Mouse (Mus musculus) liver, embryonic 13.5 days (tissue): ENCODE results near the gene Tnks1bp1. TPM values are rescaled to one million over a fixed set of nuclear protein-coding genes. Genes with fewer than 3 reads are reported as not detected.
A peak's percentile ranks its signal among the peaks of the same experiment; 100 is the strongest.

Experiments used
- ATAC-seq: fragments of 200-750 bp; cut with Nextera tagmentation; 2 replicates; pipeline ENCODE4 v1.8.0; 2017; ENCODE audit warnings: low read depth, mild to moderate bottlenecking, moderate number of reproducible peaks, moderate library complexity
- DNase-seq: peaks from one replicate; pipeline ENCODE4 v3.0.0; 2022
- H3K27ac ChIP-seq: fragments of 300-500 bp; sonication (generic); 2 replicates; pipeline ENCODE4 v1.5.1; 2015; ENCODE audit warnings: moderate library complexity, mild to moderate bottlenecking, inconsistent platforms
- H3K27me3 ChIP-seq: fragments of 300-500 bp; sonication (generic); 2 replicates; pipeline ENCODE4 v1.6.1; 2015; ENCODE audit warnings: mild to moderate bottlenecking, inconsistent platforms
- H3K36me3 ChIP-seq: fragments of 300-500 bp; sonication (generic); 2 replicates; pipeline ENCODE4 v1.6.1; 2015; ENCODE audit warnings: mild to moderate bottlenecking, inconsistent platforms
- H3K4me1 ChIP-seq: fragments of 300-500 bp; sonication (generic); replicated peaks from 2 replicates; pipeline ENCODE4 v1.6.1; 2015; ENCODE audit warnings: inconsistent platforms
- H3K4me2 ChIP-seq: fragments of 300-500 bp; sonication (generic); 2 replicates; pipeline ENCODE4 v1.6.1; 2015; ENCODE audit warnings: inconsistent platforms, mild to moderate bottlenecking, moderate library complexity
- H3K4me3 ChIP-seq: fragments of 300-500 bp; sonication (generic); replicated peaks from 2 replicates; pipeline ENCODE4 v1.5.1; 2015; ENCODE audit warnings: mild to moderate bottlenecking, inconsistent platforms
- H3K9ac ChIP-seq: fragments of 300-500 bp; sonication (generic); 2 replicates; pipeline ENCODE4 v1.6.1; 2015; ENCODE audit warnings: mild to moderate bottlenecking, inconsistent platforms
- H3K9me3 ChIP-seq: fragments of 300-500 bp; sonication (generic); replicated peaks from 2 replicates; pipeline ENCODE4 v1.6.1; 2016; ENCODE audit warnings: inconsistent platforms
- WGBS: fragments of 180-500 bp; shearing (Covaris S2); methylation state at CpG from one replicate; pipeline ENCODE4 v1.1.7; 2015; ENCODE audit not compliant: insufficient replicate concordance; 5-methylcytosine and 5-hydroxymethylcytosine counted together
- polyA plus RNA-seq: library from polyadenylated mRNA; unstranded; fragments of >200 nt; fragmentation: Nextera tagmentation; extraction: Ambion mirVana; gene quantifications from 2 replicates; pipeline ENCODE4 v1.2.1, GENCODE M21; 2015

Gene Tnks1bp1
- polyA plus RNA-seq, 1 experiment from 2014 or later: 3.4 TPM

- DNase-seq (no peak), ATAC-seq (no peak)
- no peaks in the 10 kb centered on the region for H3K9me3 ChIP-seq
- 0 out of 2 replicates have a peak overlapping the region, but pooled peaks have one; percentile 31 for H3K27ac ChIP-seq
- peak overlapping the region; percentile 19; the same call in 1 of the 2 replicates for H3K9ac ChIP-seq
- peaks cover 59% of the 10 kb centered on the region for H3K4me1 ChIP-seq
- 52% methylated on average over 3 of the region's 3 CpGs for WGBS
- H3K4me3 ChIP-seq: no peak overlapping the region
- no peak overlapping the region for H3K4me2 ChIP-seq
- no peaks in the 10 kb centered on the region for H3K27me3 ChIP-seq
- H3K36me3 ChIP-seq: no peaks in the 10 kb centered on the region
Observed at GRCm38 (mm10) chr2:85014588-85014982, 33.2 kb upstream of the Tnks1bp1 start.

- Histone ChIP-seq H3K9me3 (no peaks in the 10 kb centered on the region), H3K4me1 (peaks cover 13% of the 10 kb centered on the region), H3K36me3 (no peaks in the 10 kb centered on the region), H3K4me3 (no peak overlapping the region), H3K27me3 (peaks cover 30% of the 10 kb centered on the region), H3K4me2 (no peak overlapping the region), H3K9ac (no peak overlapping the region), H3K27ac (no peak overlapping the region)
- WGBS: 24% methylated on average over 4 of the region's 4 CpGs
- no peak for DNase-seq
- no peak for ATAC-seq
Observed at GRCm38 (mm10) chr2:85022043-85022442, 25.8 kb upstream of the Tnks1bp1 start.

- ATAC-seq (0 out of 2 replicates have a peak, but pooled peaks have one; percentile 15), DNase-seq (no peak)
- WGBS: 65% methylated on average over 3 of the region's 3 CpGs
- no peak overlapping the region for H3K4me2 ChIP-seq
- H3K9ac ChIP-seq: no peak overlapping the region
- peaks cover 9% of the 10 kb centered on the region for H3K4me1 ChIP-seq
- H3K36me3 ChIP-seq: no peaks in the 10 kb centered on the region
- no peak overlapping the region for H3K27ac ChIP-seq
- no peak overlapping the region for H3K4me3 ChIP-seq
- peaks cover 41% of the 10 kb centered on the region for H3K27me3 ChIP-seq
- no peaks in the 10 kb centered on the region for H3K9me3 ChIP-seq
Observed at GRCm38 (mm10) chr2:85026178-85026577, 21.6 kb upstream of the Tnks1bp1 start.

GRCm38 (mm10) chr2:85027281-85027680 lies 20.5 kb upstream of the Tnks1bp1 start:
- H3K27ac ChIP-seq: no peak overlapping the region
- WGBS: 19% methylated on average over 5 of the region's 5 CpGs

GRCm38 (mm10) chr2:85029897-85030296 lies 17.9 kb upstream of the Tnks1bp1 start:
- Histone ChIP-seq H3K4me1 (peaks cover 7% of the 10 kb centered on the region), H3K27ac (no peak overlapping the region), H3K9ac (no peak overlapping the region), H3K27me3 (peaks cover 46% of the 10 kb centered on the region), H3K4me2 (no peak overlapping the region), H3K4me3 (no peak overlapping the region), H3K9me3 (no peaks in the 10 kb centered on the region), H3K36me3 (no peaks in the 10 kb centered on the region)
- 64% methylated on average over 6 of the region's 6 CpGs for WGBS
- no peak for ATAC-seq
- no peak for DNase-seq

More at GRCm38 (mm10) chr2:85027281-85027680, 20.5 kb upstream of the Tnks1bp1 start:
- H3K4me1 ChIP-seq: peaks cover 9% of the 10 kb centered on the region
- H3K27me3 ChIP-seq: peaks cover 43% of the 10 kb centered on the region
- ATAC-seq (no peak), DNase-seq (no peak)
- H3K4me2 ChIP-seq: no peak overlapping the region
- H3K9me3 ChIP-seq: no peaks in the 10 kb centered on the region
- H3K9ac ChIP-seq: no peak overlapping the region
- H3K36me3 ChIP-seq: no peaks in the 10 kb centered on the region
- no peak overlapping the region for H3K4me3 ChIP-seq

- Histone ChIP-seq H3K36me3 (no peaks in the 10 kb centered on the region), H3K4me1 (peaks cover 10% of the 10 kb centered on the region), H3K4me2 (no peak overlapping the region), H3K27me3 (peaks cover 55% of the 10 kb centered on the region), H3K9ac (no peak overlapping the region), H3K4me3 (no peak overlapping the region), H3K9me3 (no peaks in the 10 kb centered on the region), H3K27ac (no peak overlapping the region)
- ATAC-seq (no peak), DNase-seq (no peak)
- WGBS: 39% methylated on average over 6 of the region's 6 CpGs
Observed at GRCm38 (mm10) chr2:85030989-85031388, 16.8 kb upstream of the Tnks1bp1 start.

- ATAC-seq: no peak
- 63% methylated on average over 2 of the region's 2 CpGs for WGBS
- Histone ChIP-seq H3K36me3 (no peaks in the 10 kb centered on the region), H3K27me3 (peaks cover 55% of the 10 kb centered on the region), H3K4me1 (peaks cover 22% of the 10 kb centered on the region), H3K27ac (no peak overlapping the region), H3K4me2 (no peak overlapping the region), H3K9ac (no peak overlapping the region), H3K9me3 (no peaks in the 10 kb centered on the region), H3K4me3 (no peak overlapping the region)
- DNase-seq: no peak
Observed at GRCm38 (mm10) chr2:85033121-85033520, 14.7 kb upstream of the Tnks1bp1 start.

GRCm38 (mm10) chr2:85034169-85034568 lies 13.7 kb upstream of the Tnks1bp1 start:
- no peak overlapping the region for H3K4me2 ChIP-seq
- WGBS: 19% methylated on average over 7 of the region's 7 CpGs
- peaks cover 55% of the 10 kb centered on the region for H3K27me3 ChIP-seq
- ATAC-seq (no peak), DNase-seq (no peak)
- H3K4me1 ChIP-seq: peaks cover 30% of the 10 kb centered on the region
- peaks cover 8% of the 10 kb centered on the region for H3K36me3 ChIP-seq
- H3K4me3 ChIP-seq: no peak overlapping the region
- H3K27ac ChIP-seq: no peak overlapping the region
- no peaks in the 10 kb centered on the region for H3K9me3 ChIP-seq
- no peak overlapping the region for H3K9ac ChIP-seq

- no peak for DNase-seq
- peaks cover 31% of the 10 kb centered on the region for H3K4me1 ChIP-seq
- H3K4me2 ChIP-seq: peak overlapping the region; percentile 82
- peaks cover 41% of the 10 kb centered on the region for H3K27me3 ChIP-seq
- 4% methylated on average over 11 of the region's 11 CpGs for WGBS
- H3K27ac ChIP-seq: no peak overlapping the region
- H3K36me3 ChIP-seq: peaks cover 32% of the 10 kb centered on the region
- peak overlapping the region; percentile 90 for H3K9ac ChIP-seq
- ATAC-seq: peak; percentile 21; the same call in 1 of the 2 replicates
- peak overlapping the region; percentile 79 for H3K4me3 ChIP-seq
- no peaks in the 10 kb centered on the region for H3K9me3 ChIP-seq
Observed at GRCm38 (mm10) chr2:85036507-85037046, 11.2 kb upstream of the Tnks1bp1 start.

- Histone ChIP-seq H3K27me3 (peaks cover 34% of the 10 kb centered on the region), H3K4me2 (peak within 1 kb of the TSS; percentile 82), H3K9ac (peak within 1 kb of the TSS; percentile 90), H3K4me1 (peaks cover 31% of the 10 kb centered on the region), H3K4me3 (peak within 1 kb of the TSS; percentile 79), H3K36me3 (peaks cover 40% of the 10 kb centered on the region), H3K9me3 (no peaks in the 10 kb centered on the region), H3K27ac (peak within 1 kb of the TSS; percentile 83)
- peak; percentile 90 for ATAC-seq
- DNase-seq: peak; percentile 87
- under 1% methylated on average over 66 of the region's 66 CpGs for WGBS
Observed at GRCm38 (mm10) chr2:85037047-85038026, 10.5 kb upstream of the Tnks1bp1 start, which contains the start of the genes Ssrp1 and P2rx3. TSS of gene Ssrp1 (plus strand) at chr2:85037234. TSS of gene P2rx3 (minus strand) at chr2:85037462.

- Histone ChIP-seq H3K4me3 (peak overlapping the region; percentile 79), H3K9me3 (no peaks in the 10 kb centered on the region), H3K9ac (peak overlapping the region; percentile 90), H3K4me2 (peak overlapping the region; percentile 82), H3K27me3 (peaks cover 25% of the 10 kb centered on the region), H3K27ac (peak overlapping the region; percentile 83), H3K4me1 (peaks cover 31% of the 10 kb centered on the region), H3K36me3 (peaks cover 50% of the 10 kb centered on the region)
- ATAC-seq (no peak), DNase-seq (no peak)
- WGBS: 71% methylated on average over 13 of the region's 13 CpGs
Observed at GRCm38 (mm10) chr2:85038336-85038735, 9.5 kb upstream of the Tnks1bp1 start.
